Mouse (Mus musculus) left cerebral cortex, postnatal 14 days (tissue): ENCODE measurements around the gene Btbd35f24. TPM values are rescaled to one million over a fixed set of nuclear protein-coding genes. Genes with fewer than 3 reads are reported as not detected.
"Not testable (repeated sequence)": the region's sequence is repeated elsewhere in the genome, so short reads cannot be mapped to it uniquely, and the experiment has no call there.

Source experiments
- DNase-seq, 2 experiments: peaks; one replicate each; pipeline ENCODE4 v3.0.0; 2021 to 2022; ENCODE audit warnings: low spot score in 2 of 2, mixed read lengths in 1 of 2
- intact Hi-C: fragments of 180-260 bp; cut with DNase I; formaldehyde crosslinking; loops from one replicate; pipeline ENCODE4 v1.15.1; 2025
- long read RNA-seq, 2 experiments: library from polyadenylated mRNA; stranded (forward); transcript quantifications; one replicate each; pipeline ENCODE4 v2.0.0; 2021
- total RNA-seq, 2 experiments: library from RNA; stranded (reverse); gene quantifications; 2 replicates each; pipeline ENCODE4 v1.2.3; 2021

Gene Btbd35f24
- total RNA-seq: not detected
- long read RNA-seq, experiment 1: 0 reads
- long read RNA-seq, experiment 2: 0 reads

GRCm38 (mm10) chrX:3195727-3196126 is at the start of gene Btbd35f24:
Gene Btbd35f24, minus strand, starts transcription at chrX:3195827.
- intact Hi-C loops, DNase-seq: not testable (repeated sequence)

Other genes with a start within 250 kb of the Btbd35f24 start
- not detected for gene Btbd35f23, start 119.0 kb downstream of the Btbd35f24 start, total RNA-seq
- not detected for gene Btbd35f11, start 247.9 kb upstream of the Btbd35f24 start, total RNA-seq